Mouse (Mus musculus) heart, adult 2 months (tissue): ENCODE results near the gene Nos3.

Experiments
- CTCF ChIP-seq: fragments of 200-600 bp; IDR thresholded peaks from 2 replicates; pipeline ENCODE4 v1.8.1; 2022; ENCODE audit warnings: antibody characterized with exemption, mild to moderate bottlenecking, moderate library complexity
- EP300 ChIP-seq: fragments of 200-500 bp; IDR thresholded peaks from 2 replicates; pipeline ENCODE4 v1.6.1; 2011; ENCODE audit warnings: low read depth, low read length, control low read depth; ENCODE audit not compliant: insufficient read depth
- POLR2A ChIP-seq: fragments of 200-500 bp; IDR thresholded peaks from 2 replicates; pipeline ENCODE4 v1.6.1; 2011; ENCODE audit warnings: mild to moderate bottlenecking, low read depth, low read length, control low read depth; ENCODE audit not compliant: insufficient read depth

DNA sequence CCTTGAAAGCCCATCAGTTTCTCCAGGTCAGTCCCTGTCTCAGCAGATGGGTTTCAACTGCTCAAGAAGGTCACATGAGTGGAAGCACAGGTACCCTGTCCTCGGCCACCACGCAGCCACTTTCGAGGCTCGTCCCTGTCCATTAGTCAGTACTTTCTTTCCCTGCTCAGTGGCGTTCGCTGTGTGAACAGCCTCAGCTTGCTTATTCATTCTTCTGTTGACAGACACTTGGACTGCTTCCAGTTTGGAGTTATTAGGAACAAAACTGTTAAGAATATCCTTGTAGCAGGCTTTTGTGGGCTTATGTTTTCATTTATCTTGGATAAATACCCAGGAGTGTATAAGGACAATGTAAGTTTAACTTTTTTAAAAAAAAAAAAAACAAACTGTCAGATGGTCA lies 9.6 kb downstream of the Nos3 start:
- no peak for TF ChIP-seq CTCF
- TF ChIP-seq POLR2A = no peak
- TF ChIP-seq EP300 = no peak
